Mouse (Mus musculus): Measurements from ENCODE around the gene Olfr1176.

The Olfr1176 gene

DNA sequence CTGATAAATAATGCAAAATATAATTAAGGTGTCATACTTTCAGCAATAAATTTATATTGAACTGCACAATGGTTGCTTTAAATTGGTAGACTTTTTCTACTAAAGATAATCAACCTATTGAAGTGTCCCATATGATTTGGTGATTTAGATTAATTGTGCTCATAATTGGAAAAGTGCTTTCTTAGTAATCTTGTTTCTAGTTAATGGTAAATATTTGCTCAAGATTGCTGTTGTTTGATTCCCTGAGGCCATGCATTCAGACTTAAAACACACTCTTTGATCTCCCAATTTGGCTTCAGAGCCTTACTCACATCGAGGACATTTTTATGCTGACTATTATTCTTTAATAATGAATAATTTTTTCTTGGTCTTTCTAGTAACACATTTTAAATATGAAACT lies at the start of gene Olfr1176:
Gene Olfr1176 (plus strand): TSS at position 301 of the 400 bp plus-strand sequence.
- DNase-seq: no peak

GRCm38 (mm10) chr2:88315035-88315434 lies 21.5 kb upstream of the Olfr1176 start, which contains the start of gene Olfr1174-ps:
Gene Olfr1174-ps, minus strand, starts transcription at chr2:88315135.
- DNase-seq: no peak

GRCm38 (mm10) chr2:88327115-88327514 lies 9.4 kb upstream of the Olfr1176 start, which contains the start of gene Olfr1175-ps:
Gene Olfr1175-ps, minus strand, starts transcription at chr2:88327215.
- no peak for DNase-seq

- DNase-seq: no peak
Observed at GRCm38 (mm10) chr2:88346392-88346791, 9.9 kb downstream of the Olfr1176 start, which contains the start of gene Olfr1177-ps. Gene Olfr1177-ps, minus strand, starts transcription at chr2:88346492.

DNA sequence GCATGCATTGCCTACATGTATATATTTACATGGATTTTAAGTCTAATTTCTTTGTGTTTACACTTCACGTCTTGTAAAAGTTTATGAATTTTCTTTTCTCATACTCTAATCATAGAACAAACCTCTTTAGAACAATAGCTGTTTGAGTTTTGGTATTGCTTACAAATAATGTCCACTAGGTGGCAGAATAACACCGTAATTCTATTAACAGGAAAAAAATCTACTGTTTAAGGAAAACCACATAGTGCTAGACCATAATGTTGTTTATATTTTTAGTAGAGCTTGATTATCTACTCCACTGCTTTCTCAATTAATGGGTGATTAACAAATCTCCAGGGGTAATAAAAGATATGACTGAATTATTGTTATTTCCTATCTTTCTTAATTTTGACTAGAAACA lies 19.8 kb downstream of the Olfr1176 start:
- no peak for DNase-seq

- no peak for DNase-seq
Observed at GRCm38 (mm10) chr2:88386762-88387161, 50.2 kb downstream of the Olfr1176 start, which contains the start of gene Olfr1178. Gene Olfr1178, plus strand, starts transcription at chr2:88387062.
